Mouse (Mus musculus) embryonic facial prominence, embryonic 14.5 days (tissue): ENCODE measurements around the gene Isg20. TPM values are rescaled to one million over a fixed set of nuclear protein-coding genes. Genes with fewer than 3 reads are reported as not detected.

Source experiments
- ATAC-seq: fragments of 200-750 bp; cut with Nextera tagmentation; 2 replicates; pipeline ENCODE4 v1.8.0; 2017; ENCODE audit warnings: low read depth, moderate number of reproducible peaks, moderate TSS enrichment
- DNase-seq: peaks from one replicate; pipeline ENCODE4 v3.0.0-alpha.2; 2015; ENCODE audit warnings: low spot score
- H3K27ac ChIP-seq: fragments of 300-500 bp; sonication (generic); replicated peaks from 2 replicates; pipeline ENCODE4 v1.5.1; 2014; ENCODE audit warnings: low read depth, mild to moderate bottlenecking, low read length, moderate library complexity
- H3K27me3 ChIP-seq: fragments of 300-500 bp; sonication (generic); replicated peaks from 2 replicates; pipeline ENCODE4 v1.6.1; 2014; ENCODE audit warnings: low read length; ENCODE audit not compliant: control insufficient read depth, insufficient read depth
- H3K36me3 ChIP-seq: fragments of 300-500 bp; sonication (generic); 2 replicates; pipeline ENCODE4 v1.6.1; 2014; ENCODE audit warnings: low read length, mixed read lengths; ENCODE audit not compliant: control insufficient read depth, insufficient read depth
- H3K4me1 ChIP-seq: fragments of 300-500 bp; sonication (generic); 2 replicates; pipeline ENCODE4 v1.6.1; 2014; ENCODE audit warnings: antibody characterized with exemption, low read length; ENCODE audit not compliant: control insufficient read depth, insufficient read depth
- H3K4me2 ChIP-seq: fragments of 300-500 bp; sonication (generic); 2 replicates; pipeline ENCODE4 v1.6.1; 2014; ENCODE audit warnings: low read depth, mild to moderate bottlenecking, low read length, moderate library complexity, mixed read lengths
- H3K4me3 ChIP-seq: fragments of 300-500 bp; sonication (generic); 2 replicates; pipeline ENCODE4 v1.5.1; 2014; ENCODE audit warnings: low read depth, mild to moderate bottlenecking, low read length
- H3K9ac ChIP-seq: fragments of 300-500 bp; sonication (generic); 2 replicates; pipeline ENCODE4 v1.6.1; 2014; ENCODE audit warnings: low read depth, mild to moderate bottlenecking, low read length, moderate library complexity, mixed read lengths
- H3K9me3 ChIP-seq: fragments of 300-500 bp; sonication (generic); 2 replicates; pipeline ENCODE4 v1.6.1; 2016; ENCODE audit warnings: low read length; ENCODE audit not compliant: control insufficient read depth
- WGBS: fragments of 180-500 bp; shearing (Covaris S2); extraction: QIAGEN DNeasy Blood & Tissue Kit; methylation state at CpG from one replicate; pipeline ENCODE4 v1.1.7; 2014; 5-methylcytosine and 5-hydroxymethylcytosine counted together
- microRNA-seq: library from miRNA; unstranded; fragments of <30 nt; microRNA quantifications from one replicate; pipeline ENCODE4, GENCODE M21; 2016; ENCODE audit warnings: borderline number of aligned reads
- polyA plus RNA-seq: library from polyadenylated mRNA; unstranded; fragments of >200 nt; fragmentation: Nextera tagmentation; extraction: Ambion mirVana; gene quantifications from 2 replicates; pipeline ENCODE4 v1.2.1, GENCODE M21; 2014

The Isg20 gene
- polyA plus RNA-seq, 1 experiment from 2014 or later: 5.1 TPM

GRCm38 (mm10) chr7:78954619-78955018 lies 41.4 kb downstream of the Isg20 start:
- H3K9ac ChIP-seq: no peak overlapping the region
- no peaks in the 10 kb centered on the region for H3K27me3 ChIP-seq
- peak overlapping the region; percentile 39; the same call in 1 of the 2 replicates for H3K4me2 ChIP-seq
- H3K4me3 ChIP-seq: no peak overlapping the region
- ATAC-seq (no peak), DNase-seq (peak; percentile 58)
- peak overlapping the region; percentile 73 for H3K27ac ChIP-seq
- H3K36me3 ChIP-seq: no peaks in the 10 kb centered on the region
- WGBS: 57% methylated on average over 6 of the region's 6 CpGs
- H3K9me3 ChIP-seq: no peaks in the 10 kb centered on the region
- H3K4me1 ChIP-seq: peaks cover 19% of the 10 kb centered on the region

- 73% methylated on average over 6 of the region's 6 CpGs for WGBS
- H3K4me2 ChIP-seq: no peak overlapping the region
- H3K9me3 ChIP-seq: no peaks in the 10 kb centered on the region
- H3K36me3 ChIP-seq: no peaks in the 10 kb centered on the region
- no peak overlapping the region for H3K9ac ChIP-seq
- ATAC-seq (0 out of 2 replicates have a peak, but pooled peaks have one; percentile 9), DNase-seq (peak; percentile 38)
- no peak overlapping the region for H3K4me3 ChIP-seq
- H3K4me1 ChIP-seq: peaks cover 19% of the 10 kb centered on the region
- H3K27ac ChIP-seq: peak overlapping the region; percentile 28; the same call in 1 of the 2 replicates
- H3K27me3 ChIP-seq: no peaks in the 10 kb centered on the region
Observed at GRCm38 (mm10) chr7:78955086-78955485, 41.9 kb downstream of the Isg20 start.

GRCm38 (mm10) chr7:78958499-78959073 lies 45.4 kb downstream of the Isg20 start:
- Histone ChIP-seq H3K27ac (no peak overlapping the region; the same call in 1 of the 2 replicates), H3K27me3 (no peaks in the 10 kb centered on the region), H3K4me2 (no peak overlapping the region), H3K9me3 (no peaks in the 10 kb centered on the region), H3K36me3 (no peaks in the 10 kb centered on the region), H3K4me1 (peaks cover 10% of the 10 kb centered on the region), H3K4me3 (no peak overlapping the region), H3K9ac (no peak overlapping the region)
- 37% methylated on average over 5 of the region's 6 CpGs for WGBS
- DNase-seq (peak; percentile 17), ATAC-seq (0 out of 2 replicates have a peak, but pooled peaks have one; percentile 11)

- H3K27ac ChIP-seq: no peak overlapping the region
Observed at GRCm38 (mm10) chr7:78963891-78964290, 50.7 kb downstream of the Isg20 start.

More at GRCm38 (mm10) chr7:78963891-78964290, 50.7 kb downstream of the Isg20 start:
- no peaks in the 10 kb centered on the region for H3K9me3 ChIP-seq
- no peaks in the 10 kb centered on the region for H3K4me1 ChIP-seq
- ATAC-seq: no peak
- H3K4me2 ChIP-seq: no peak overlapping the region
- H3K27me3 ChIP-seq: no peaks in the 10 kb centered on the region
- no peak overlapping the region for H3K9ac ChIP-seq
- 85% methylated on average over 3 of the region's 3 CpGs for WGBS
- no peak for DNase-seq
- H3K36me3 ChIP-seq: no peaks in the 10 kb centered on the region
- H3K4me3 ChIP-seq: no peak overlapping the region

Small RNA genes within 50 kb of the gene (microRNA-seq; reads per million reads assigned to microRNA genes)
- 20.1 reads per million, percentile 34 among the genes with 10 or more reads in this experiment for gene Mir7-2

Other genes starting within 250 kb of the Isg20 start
- gene Ntrk3, start 175.4 kb upstream of the Isg20 start, polyA plus RNA-seq: 8.2 and 10.5 TPM in 2 replicates
- gene Mrps11, start 130.3 kb upstream of the Isg20 start, polyA plus RNA-seq: 59.2 and 66.2 TPM in 2 replicates
- gene Mrpl46, start 129.9 kb upstream of the Isg20 start, polyA plus RNA-seq: 57.3 and 57.5 TPM in 2 replicates
- 15.6 and 17.7 TPM in 2 replicates for gene Det1, start 66.2 kb upstream of the Isg20 start, polyA plus RNA-seq
- gene Aen, start 17.6 kb upstream of the Isg20 start, polyA plus RNA-seq: 31.8 and 32.7 TPM in 2 replicates
- gene Acan, start 140.1 kb downstream of the Isg20 start, polyA plus RNA-seq: 34.1 and 49.7 TPM in 2 replicates
- 1.4 and 1.5 TPM in 2 replicates for gene Hapln3, start 217.6 kb downstream of the Isg20 start, polyA plus RNA-seq
- gene Mfge8, start 235.6 kb downstream of the Isg20 start, polyA plus RNA-seq: 147 and 155 TPM in 2 replicates